Mouse (Mus musculus) ES-Bruce4 (cell line): ENCODE data around the gene Nid2.

Experiments
- CTCF ChIP-seq: IDR thresholded peaks from one replicate; pipeline ENCODE4 v1.8.1; 2011; ENCODE audit warnings: low read depth, low read length
- EP300 ChIP-seq: IDR thresholded peaks from 2 replicates; pipeline ENCODE4 v1.6.1; 2011; ENCODE audit warnings: low read depth, low read length; ENCODE audit not compliant: insufficient read depth
- POLR2A ChIP-seq: IDR thresholded peaks from one replicate; pipeline ENCODE4 v1.8.1; 2011; ENCODE audit warnings: low read length; ENCODE audit not compliant: insufficient read depth

- TF ChIP-seq POLR2A, result no peak
- TF ChIP-seq CTCF, result no peak
- no peak for TF ChIP-seq EP300
Measured at GRCm38 (mm10) chr14:19707721-19708507, 43.2 kb upstream of the Nid2 start.
